Mouse (Mus musculus): ENCODE results near the gene Rfx3.

DNA sequence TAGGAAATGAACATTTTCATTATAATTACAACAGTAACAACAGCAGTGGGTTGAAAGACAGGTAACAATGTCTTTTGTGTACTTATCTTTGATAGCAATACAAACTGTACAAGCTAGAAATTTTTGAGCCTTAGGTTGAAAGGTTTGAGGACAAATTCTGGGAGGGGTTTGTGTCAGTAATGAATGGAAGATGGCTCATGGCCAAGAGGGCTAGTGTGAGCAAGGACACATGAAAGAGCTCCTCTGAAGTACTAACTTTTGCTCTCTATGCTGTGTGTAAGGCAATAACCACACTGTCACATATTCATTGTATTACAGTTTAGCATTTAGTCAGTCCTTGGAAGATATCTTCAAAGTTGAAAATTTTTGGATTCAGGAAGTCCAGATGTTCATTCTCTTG is 193.3 kb downstream of the Rfx3 start:
- no peak for TF ChIP-seq ZNF384 (IDR thresholded peaks at IDR 0.05; ENCODE audit: low read depth, low read length)
- TF ChIP-seq MAFK (IDR thresholded peaks at IDR 0.05; ENCODE audit: insufficient read depth, low read depth, low read length) = no peak
